Mouse (Mus musculus) naive thymus-derived CD4-positive, alpha-beta T cell, adult 2 months (primary cell): Measurements from ENCODE around the gene Vps16.

ENCODE experiments used
- DNase-seq: peaks from one replicate; pipeline ENCODE4 v3.0.0-alpha.2; 2011; ENCODE audit warnings: low read depth

Gene Vps16

DNA sequence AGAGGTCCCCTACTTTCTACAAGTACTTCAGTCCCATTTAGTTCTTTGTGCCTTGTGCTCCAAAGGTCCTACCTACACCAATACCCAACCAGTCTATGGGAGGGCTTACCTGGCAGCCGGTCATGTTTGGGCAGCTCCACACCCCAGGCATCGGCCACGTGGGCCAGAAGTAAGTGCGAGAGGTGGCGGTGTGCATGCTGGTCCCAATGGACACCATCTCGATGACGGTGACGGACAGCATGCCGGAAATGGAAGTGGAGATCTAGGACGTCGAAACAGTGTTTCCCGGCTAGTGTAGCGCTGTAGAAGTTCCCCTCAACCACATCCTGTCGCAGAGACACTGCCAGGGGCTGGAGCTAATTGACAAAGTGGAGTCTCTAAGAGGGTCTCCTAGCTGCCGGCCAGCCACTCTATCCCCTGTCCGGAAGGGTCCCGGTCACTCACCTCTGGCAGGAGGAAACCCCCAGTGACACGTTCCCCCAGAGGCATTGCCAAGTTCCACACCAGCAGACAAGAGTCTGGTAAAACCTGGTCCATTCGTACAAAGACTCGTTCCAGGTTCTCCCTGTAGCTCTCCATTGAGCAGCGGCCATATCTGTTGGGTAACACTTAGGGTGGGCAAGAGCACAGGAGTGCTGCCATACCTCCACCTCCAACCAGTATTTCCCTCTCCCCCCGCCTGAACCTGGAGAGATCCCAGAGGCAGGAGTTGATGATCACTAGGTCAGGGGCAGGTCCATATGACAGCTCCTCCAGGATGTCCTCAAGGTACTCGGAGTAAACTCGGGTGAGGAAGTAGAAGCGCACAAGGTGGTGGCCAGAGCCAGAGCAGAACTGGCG is 2.1 kb upstream of the Vps16 start:
- no peak for DNase-seq

DNA sequence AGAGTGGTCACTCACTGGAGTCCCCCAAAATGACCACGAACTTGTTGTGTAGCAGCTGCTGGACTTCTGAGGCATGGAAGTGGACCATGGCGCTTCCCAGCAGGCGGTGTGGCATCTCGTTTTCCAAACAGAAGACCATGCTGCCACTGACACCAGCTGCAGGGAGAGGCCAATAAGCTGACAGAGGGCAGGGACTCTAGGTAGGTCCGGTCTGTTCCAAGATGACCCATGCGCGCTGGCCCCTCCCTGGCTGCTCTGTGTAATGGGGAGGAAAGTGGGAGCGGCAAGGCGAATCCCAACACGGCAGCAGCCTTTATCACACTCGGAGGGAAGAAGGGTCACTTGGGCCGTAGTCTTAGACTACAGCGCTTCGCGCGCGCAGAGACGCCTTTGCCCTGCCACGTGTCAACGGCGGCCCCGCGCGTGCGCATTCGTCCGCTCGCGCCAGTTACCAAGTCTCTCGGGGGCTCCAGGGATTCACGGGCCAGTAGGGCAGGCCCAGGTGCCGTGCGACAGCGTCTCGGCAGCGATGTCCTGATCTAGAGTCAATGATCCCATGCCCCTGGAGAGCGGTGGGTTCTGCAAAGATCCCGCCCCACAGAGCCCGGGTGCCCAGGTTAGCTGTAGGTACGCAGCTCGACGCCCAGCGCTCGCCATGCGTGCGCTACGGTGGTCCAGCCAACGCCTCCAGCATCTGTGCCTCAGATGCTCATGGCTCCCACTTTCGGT is 578 bp upstream of the Vps16 start:
- DNase-seq: no peak

DNA sequence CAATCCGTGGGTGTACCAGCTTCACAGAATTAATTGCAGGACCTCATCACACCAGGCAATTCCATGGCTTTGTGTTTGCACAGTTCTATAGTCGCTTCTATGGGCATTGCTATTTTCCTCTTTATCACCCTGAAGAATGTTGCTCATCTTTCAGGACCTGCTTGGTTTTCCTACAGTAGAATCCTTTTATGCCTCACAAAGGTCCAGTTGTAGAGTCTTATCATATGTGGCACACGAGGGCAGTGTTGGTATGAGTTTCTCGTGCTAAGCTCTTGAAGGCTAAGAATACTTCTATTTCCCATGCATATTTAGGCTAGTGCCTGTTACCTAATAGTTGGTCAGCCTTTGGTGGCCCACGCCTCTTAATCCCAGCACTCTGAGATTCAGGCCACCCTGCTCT is 973 bp downstream of the Vps16 start:
- DNase-seq: no peak

DNA sequence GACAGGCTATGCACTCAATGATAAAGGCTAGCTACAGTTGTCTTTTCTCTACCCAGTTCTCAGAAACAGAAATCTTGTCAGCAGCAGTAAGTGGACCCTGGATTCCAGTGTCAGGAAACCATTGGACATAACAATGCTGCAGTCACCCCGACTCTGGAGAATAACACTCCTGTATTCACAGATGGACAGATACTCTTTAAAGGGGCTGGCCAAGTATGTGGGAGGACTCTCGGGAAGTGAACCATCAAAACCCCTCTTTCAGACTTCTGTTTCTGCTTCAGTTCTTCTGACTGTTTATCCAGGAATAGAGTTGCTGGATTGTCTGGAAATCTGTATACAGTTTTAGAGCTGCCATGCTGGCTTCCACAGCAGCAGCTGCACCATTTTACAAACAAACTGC is 5.7 kb downstream of the Vps16 start:
- DNase-seq: no peak

DNA sequence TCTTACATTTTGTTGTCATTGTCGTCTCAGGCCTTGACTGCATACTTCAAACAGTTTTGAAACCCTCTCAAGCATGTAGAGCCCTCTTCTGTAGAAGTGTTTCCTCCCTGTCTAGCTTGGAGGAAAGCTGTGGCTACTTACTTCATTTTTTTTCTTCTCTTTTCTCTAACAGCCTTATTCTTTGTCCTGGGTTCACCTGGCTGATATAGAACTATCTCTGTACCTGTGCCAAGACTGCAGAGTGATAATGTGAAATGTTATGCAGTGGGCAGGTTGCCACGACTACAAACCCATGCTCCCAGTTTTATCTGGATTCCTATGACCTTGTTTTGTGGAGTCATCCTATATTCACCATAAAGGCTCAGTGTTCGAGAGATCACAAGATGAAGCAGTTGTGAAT is 6.3 kb downstream of the Vps16 start:
- no peak for DNase-seq

DNA sequence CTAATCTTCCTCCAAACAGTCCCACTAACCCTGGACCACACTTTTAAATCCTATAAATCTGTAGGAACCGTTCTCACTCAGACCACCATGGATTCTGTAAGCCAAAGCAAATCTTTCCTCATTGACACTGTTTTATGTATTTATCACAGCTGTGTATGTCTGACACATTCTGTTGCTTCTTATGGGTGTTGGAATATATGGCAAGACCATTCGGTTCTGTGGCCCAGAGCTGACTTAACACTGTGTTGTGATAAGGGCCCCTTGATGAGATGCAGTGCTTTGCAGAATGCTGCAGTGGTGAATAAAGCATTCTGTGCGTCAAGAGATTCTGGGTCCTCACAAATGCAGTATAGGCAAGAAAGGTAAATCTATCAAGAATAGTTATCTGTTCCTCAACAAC is 8.0 kb downstream of the Vps16 start:
- no peak for DNase-seq

DNA sequence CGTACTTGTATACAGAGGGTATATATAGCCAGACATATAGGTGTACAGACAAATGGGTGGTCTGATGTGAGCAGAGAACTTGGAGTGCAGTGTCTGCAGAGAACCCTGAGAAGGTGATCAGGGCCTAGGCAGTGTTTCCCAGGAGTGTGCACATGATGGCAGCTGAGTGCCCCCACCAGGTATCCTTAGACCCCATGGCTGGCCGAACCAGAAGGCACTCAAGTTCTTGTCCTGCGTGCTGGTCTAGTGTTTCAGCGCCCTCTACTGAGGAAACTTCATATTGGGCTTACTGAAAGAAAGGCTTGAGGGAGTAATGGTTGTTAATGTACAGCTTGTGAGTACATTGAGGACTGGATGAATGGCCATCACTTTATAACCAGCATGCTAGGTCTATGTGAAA is 9.0 kb downstream of the Vps16 start:
- peak; percentile 75 for DNase-seq

DNA sequence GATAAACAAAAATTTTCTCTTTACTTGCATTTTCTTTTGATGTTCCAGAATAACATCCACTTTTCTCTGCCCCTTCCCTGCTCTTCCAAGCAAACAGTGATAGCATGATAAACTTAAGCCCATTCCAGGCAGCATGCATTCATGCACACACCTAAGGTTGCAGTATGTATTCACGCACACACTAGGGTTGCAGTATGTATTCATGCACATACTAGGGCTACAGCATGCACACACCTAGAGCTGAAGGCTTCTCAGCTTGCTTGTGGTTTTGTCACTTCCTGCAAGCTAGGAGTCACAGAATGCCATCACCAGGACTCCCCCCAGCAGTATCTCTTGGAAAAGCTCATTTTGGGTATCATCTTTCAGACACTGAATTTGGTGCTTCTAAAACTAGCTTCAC is 12.6 kb downstream of the Vps16 start:
- DNase-seq: no peak

DNA sequence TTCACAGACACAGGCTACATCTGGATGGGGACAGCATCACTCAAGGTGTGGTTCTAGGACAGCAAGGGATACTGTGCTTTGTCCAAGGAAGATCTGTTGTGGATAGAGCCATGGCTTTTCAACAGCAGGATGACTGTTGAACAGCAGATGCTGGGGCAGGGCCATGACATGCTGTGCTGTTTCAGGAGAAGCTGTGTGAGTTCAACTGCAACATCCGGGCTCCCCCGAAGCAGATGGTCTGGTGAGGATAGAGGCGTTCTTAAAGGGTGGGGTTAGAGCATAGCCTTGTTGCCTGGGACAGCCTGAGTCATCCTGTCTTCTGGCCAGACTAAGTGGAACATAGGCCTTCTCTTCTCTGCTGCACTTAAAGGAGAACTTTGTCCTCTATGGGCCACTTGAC is 14.7 kb downstream of the Vps16 start:
- no peak for DNase-seq

DNA sequence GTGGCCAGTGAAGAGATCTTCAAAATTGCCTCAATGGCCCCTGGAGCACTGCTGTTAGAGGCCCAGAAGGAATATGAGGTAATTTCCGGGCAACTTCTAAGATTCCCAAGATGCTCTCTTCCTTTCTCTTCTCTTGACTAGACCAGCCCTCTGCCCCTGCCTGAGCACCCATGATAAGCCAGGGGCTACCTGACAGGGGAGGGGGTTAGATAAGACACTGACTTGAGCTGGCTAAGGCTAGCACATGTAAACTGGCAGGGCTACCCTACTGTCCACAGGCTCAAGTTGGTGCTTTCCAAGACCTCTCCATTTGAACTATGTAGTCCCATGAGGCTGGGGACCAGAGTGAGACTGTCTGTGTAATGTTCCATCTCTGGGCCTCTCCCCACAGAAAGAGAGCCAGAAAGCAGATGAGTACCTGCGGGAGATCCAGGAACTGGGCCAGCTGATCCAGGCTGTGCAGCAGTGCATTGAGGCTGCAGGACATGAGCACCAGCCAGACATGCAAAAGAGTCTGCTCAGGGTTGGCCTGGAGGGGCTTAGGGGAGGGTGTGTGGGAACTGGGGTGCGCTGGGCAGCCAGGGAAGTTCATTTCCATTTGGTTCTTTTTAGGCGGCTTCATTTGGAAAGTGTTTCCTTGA is 15.8 kb downstream of the Vps16 start:
- no peak for DNase-seq

DNA sequence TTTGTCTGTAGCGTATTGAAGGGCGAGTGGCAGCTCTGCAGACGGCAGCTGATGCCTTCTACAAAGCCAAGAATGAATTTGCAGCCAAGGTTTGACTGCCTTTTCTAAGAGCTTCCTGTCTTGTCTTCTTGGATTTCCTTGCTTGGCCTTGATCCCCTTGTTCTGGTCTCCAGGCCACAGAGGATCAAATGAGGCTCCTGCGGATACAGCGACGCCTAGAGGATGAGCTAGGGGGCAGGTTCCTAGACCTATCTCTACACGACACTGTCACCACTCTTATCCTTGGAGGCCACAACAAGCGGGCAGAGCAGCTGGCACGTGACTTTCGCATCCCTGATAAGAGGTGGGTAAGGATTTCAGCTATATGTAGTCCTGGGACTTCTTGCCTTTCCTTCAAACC is 18.0 kb downstream of the Vps16 start:
- DNase-seq: no peak

DNA sequence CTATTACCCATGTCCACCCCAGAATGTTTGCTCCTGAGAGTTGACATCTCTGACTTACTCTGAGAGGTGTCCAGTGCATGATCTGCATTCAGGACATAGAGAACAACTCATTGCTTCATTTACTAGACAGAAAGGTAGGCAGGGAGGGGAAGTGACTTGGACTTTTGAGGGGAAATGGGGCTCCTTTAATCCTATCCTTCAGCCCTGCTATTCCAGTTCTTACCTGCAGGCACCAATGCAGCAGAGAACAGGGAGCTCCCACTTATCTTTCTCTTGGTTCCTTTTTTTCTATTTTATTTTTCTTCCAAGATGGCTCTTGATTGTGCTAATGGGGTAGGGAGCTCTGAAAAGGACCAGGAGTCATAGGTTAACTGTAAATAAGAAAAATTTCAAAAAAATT is 24.3 kb downstream of the Vps16 start:
- no peak for DNase-seq

DNA sequence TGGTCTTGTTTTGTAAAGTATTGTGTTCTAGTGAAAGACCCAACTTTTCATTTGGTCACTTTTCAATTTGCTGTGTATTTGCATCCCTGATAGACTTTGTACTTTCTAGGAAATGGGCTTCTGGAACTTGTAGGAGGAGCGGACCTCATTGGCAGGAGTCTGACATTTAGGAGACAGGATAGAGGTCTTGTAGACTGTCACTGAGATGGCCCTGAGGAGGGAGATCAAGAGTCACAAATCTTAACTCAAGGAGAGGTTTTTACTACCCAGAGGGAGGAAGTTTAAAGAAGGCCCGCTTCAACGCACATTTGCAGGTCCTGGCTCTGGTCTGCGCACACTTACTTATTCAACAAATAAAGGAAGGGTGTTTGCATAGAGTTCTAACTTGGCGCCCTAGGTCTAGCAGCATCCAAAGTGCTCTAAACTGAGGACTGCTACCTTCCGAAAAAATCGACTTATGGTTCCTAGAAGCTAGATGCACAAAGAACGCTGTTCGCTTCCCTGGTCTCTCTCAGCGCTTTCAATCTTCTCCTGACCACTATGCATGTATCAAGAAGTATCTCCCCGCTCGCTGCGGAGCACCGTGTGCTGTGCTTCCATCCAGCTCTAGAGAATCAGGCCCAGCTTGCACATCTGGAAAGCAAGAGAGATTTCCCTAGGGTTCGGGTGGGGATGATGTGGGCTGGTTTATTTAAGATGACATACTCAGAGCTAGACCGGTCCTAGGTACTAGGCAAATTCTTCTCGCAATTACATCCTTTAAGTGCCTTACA is 25.1 kb downstream of the Vps16 start:
- peak; percentile 56 for DNase-seq

DNA sequence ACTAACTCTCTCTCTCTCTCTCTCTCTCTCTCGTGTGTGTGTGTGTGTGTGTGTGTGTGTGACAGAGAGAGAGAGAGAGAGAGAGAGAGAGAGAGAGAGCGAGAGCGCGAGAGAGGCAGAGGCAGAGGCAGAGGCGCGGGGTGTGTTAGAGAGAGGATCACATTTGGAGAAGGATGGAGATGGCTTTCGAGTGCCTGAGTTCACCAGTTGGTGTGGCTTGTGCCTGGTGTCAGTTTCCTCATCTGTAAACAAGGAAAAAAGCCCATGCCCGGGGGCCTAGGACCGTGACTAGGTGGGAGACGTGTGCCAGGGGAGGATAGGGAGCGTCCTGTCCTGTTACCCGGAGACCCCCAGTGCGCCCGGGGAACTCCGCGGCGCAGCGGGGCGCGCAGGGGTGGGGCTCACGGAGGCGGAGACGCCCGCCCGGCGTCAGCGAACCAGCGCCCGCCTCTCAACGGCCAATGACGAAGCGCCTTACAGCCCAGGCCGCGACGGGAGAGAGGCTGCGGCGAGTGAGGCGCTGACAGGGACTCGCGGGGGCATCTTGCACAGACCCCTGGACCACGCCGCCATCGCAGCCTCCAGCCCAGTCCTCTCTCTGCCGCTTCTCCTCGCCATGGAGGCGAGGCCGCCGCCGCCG is 25.8 kb downstream of the Vps16 start, which contains the start of gene Ptpra:
Ptpra (plus strand) TSS at position 485 of the 640 bp plus-strand sequence.
- peak; percentile 92 for DNase-seq

DNA sequence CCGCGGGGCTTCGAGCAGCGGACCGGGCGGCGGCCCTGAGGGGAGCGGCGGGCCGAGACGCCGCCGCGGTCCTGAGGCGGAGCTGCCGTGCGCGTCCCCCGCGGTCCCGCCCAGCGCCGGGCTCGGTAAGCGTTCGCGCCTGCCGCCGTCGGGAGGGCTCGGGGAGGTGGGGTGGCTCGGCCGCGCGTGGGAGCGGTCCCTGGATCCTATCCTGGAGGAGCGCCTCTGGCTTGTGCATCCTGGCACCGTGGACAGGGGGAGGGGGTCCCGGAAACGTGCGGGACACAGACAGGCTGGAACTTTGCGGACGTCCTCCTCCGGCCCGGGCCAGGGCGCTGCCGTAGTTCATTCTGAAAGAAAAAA is 26.3 kb downstream of the Vps16 start:
- DNase-seq: no peak

DNA sequence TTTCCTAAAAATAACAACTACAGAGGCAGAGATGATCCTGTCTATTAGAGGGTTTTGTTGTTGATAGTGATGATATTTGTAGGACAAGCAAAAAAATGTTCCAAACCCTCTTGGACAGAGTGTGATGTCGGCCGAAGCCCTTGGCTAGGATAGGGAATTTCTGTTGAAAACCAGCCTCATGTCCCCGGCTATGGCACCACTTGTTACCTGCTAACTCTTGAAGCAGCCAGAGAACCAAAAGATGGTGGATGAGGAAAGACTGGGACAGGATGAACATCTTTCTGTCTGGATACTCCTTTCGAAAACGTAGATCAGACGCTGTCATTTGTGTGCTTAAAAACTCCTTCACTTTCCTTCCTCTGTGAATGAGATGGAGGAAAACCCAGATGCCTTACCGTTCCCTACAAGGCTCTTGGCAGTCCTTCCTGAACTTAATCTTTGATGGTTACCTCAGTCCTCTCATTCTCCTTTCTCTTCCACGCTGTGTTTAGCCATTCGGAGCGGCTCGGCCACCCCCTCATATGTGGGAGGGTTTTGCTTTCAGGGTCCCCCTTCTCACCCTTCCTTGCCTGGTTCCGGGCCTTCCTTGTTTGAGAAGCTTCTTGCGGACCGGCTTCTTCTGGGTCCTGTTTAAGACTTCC is 27.1 kb downstream of the Vps16 start:
- no peak for DNase-seq

DNA sequence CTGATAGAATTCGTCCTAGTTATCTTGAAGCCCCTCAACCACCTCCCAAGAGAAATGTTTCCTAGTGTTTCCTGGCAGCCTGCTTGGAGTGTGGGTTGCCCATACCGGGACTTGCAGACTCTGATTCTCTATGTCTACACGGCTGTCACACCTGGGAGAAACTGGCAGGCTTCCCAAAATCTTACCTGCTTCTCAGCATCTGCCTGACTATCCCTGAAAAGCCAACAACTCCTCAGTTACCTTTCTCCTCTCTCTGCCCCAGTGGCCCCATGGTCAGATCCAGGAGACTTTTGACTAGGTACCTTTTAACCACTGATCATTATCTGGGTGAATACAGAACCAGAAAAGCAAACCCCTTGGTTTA is 27.6 kb downstream of the Vps16 start:
- no peak for DNase-seq

DNA sequence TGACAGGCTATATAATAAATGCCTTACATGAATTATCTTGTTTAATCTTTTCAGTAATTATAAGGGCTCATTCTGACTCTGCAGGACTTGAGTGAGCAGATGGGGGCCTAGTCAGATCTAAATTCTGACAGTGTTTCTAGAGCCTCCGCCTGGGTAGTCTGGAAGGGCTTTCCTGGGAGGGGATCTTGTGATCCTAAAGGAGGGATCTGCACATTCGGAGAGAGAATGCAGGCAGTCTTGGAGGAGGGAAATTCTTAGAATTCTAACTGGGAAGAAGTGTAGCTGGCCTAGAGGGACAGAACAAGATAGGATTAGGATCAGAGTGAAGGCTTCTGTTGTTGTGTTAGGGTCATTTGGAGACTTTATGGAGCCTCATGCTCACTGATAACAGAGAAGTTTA is 28.1 kb downstream of the Vps16 start:
- no peak for DNase-seq

DNA sequence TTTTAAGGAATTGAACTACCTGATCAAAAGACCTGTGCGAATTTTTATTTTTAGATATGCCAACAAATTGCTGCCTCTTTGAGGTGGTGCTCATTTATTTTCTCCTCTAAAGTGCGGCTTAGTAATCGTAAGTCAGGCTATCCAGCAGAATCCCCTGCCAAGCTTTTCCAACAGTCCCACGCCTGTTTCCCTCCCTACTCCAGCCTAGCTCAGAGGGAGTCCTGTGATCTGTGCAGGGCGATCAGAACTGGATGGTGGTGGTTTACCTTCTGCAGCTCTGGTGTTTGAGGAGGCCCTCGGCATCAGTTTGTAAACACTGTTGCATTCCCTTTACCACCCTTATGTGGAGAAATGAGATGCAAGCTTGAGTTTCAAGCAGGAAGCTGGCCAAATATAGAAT is 29.3 kb downstream of the Vps16 start:
- DNase-seq: no peak

DNA sequence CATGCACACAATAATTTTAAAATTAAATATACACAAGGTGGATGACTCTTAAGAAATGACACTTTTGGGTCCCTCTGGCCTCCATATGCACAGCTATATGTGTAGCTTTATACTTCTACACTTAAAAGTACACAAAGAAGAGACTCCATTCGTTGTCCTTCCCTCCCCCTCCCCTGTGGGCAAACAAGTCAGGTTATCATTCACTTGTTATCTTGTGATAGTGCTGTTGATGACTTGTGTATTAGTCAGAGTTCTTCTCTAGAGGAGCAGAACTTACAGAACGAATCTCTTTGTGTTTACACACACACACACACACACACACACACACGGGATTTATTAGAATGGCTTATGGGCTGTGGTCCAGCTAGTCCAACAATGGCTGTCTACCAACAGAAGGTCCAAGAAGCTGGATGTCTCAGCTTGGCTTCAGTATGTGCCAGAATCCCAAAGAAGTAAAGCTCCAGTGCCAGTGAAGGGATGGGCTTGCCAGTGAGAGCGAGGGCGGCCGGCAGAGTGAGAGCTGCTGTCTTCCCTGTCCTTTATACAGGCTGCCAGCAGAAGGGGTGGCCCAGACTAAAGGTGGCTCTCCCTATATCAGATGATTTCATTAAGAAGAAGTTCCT is 30.7 kb downstream of the Vps16 start:
- no peak for DNase-seq

DNA sequence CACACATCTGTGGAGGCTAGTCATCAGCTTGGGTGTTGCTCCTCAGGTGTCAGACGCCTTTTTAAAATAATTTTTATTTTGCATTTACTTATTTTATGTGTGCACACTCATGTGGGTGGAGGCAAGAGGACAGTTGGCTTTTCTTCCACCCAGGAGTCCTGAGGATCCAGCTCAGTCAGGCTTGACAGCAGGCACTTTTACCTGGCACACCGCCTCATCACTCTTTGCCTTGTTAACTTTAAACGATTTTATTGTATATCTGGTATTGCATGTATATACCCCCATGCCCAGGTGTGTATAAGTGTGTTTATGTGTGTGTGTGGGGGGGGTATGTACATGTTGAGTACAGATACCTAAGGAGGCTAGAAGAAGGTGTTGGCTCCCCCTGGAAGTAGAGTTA is 33.7 kb downstream of the Vps16 start:
- DNase-seq: no peak
